In genomic region chr1:121327344-121328192, GRCm38 (mm10) we compare ENCODE assay signal across 8 mouse cellular contexts. TPM values are rescaled to one million over a fixed set of nuclear protein-coding genes. Genes with fewer than 3 reads are reported as not detected.
A peak's percentile ranks its signal among the peaks of the same experiment; 100 is the strongest.
DNase-seq lines count a peak whose midpoint lies in the region; ATAC-seq lines count a peak whose summit lies in the region.

No protein-coding gene starts in this region.

- no peaks in the 10 kb centered on the region for H3K27me3 ChIP-seq in hindbrain, embryonic 15.5 days

- peaks cover 36% of the 10 kb centered on the region for H3K4me1 ChIP-seq in hindbrain, embryonic 15.5 days (replicated peaks)

- peak; percentile 93 for DNase-seq in R1 (ENCODE audit: low read depth, low spot score)
- peak; percentile 95 to 96 for DNase-seq in cerebellum, postnatal 25 days
- DNase-seq in frontal cortex, postnatal 36 days (ENCODE audit: low spot score in 2 of 2) = peak; percentile 90 to 95
- peak; percentile 83 for DNase-seq in left cerebral cortex, adult 11 months (ENCODE audit: low spot score)
- peak; percentile 95 to 97 for DNase-seq in lung, postnatal 4 days
- DNase-seq in retina, postnatal 7 days (ENCODE audit: low read depth, low spot score) = peak; percentile 91
- DNase-seq in urinary bladder, adult 2 months (ENCODE audit: low spot score) = peak; percentile 98

- peak; percentile 99 for ATAC-seq in hindbrain, embryonic 15.5 days (ENCODE audit: low FRiP score, low read depth)

- H3K4me3 ChIP-seq in hindbrain, embryonic 15.5 days = peak overlapping the region; percentile 96

- H3K9ac ChIP-seq in hindbrain, embryonic 15.5 days = peak overlapping the region; percentile 95

- no peaks in the 10 kb centered on the region for H3K9me3 ChIP-seq in hindbrain, embryonic 15.5 days

- peak overlapping the region; percentile 95 for H3K4me2 ChIP-seq in hindbrain, embryonic 15.5 days

- under 1% methylated on average over 55 of the region's 55 CpGs for WGBS in hindbrain, embryonic 15.5 days

- H3K27ac ChIP-seq in hindbrain, embryonic 15.5 days (replicated peaks) = peak overlapping the region; percentile 92

- H3K36me3 ChIP-seq in hindbrain, embryonic 15.5 days = no peaks in the 10 kb centered on the region

RNA-seq across cellular contexts. Expression of gene Insig2, which starts 4.8 kb away (rescaled TPM):
- 38.5 and 47.3 TPM in 2 replicates for polyA plus RNA-seq in hindbrain, embryonic 15.5 days (2015; fragmentation: Nextera tagmentation; extraction: Ambion mirVana)
- 34.3 and 44.6 TPM in 2 replicates for polyA plus RNA-seq in urinary bladder, adult 2 months (2012; rRNA removed)

Comparison
In these comparisons a context has a peak if more than half of its experiments do, and no peak if none do; other contexts are left out.
1. Peak in every context shown above with its lines: DNase-seq, ATAC-seq, H3K4me3 ChIP-seq and H3K27ac ChIP-seq.